Mouse (Mus musculus): ENCODE data around the gene Slc45a3.

The Slc45a3 gene

DNA sequence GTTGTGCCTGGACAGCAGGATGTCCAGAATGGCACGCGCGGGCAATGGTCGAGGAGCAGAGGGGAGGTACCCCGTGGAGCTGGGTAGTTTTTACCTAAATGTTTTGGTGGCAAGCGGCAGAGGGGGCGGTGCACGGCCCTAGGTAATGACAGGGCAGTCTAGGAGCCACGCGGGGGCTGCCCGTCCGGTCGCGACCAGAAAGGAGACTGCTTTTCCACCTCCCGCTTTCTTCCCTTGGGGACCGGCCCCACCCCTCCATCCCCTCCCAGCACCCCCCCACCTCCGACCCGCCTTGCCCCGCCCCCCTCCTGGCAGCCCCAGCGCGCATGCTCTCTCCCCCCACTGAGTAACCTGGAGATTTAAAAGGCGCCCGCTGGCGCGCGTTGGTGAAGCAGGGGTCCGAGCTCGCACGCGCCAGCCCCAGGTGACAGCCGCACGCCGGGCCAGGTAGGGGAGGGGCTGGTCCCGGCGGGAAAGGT, at the start of gene Slc45a3:
TSS of gene Slc45a3 (plus strand) at position 362 of the 479 bp plus-strand sequence.
- DNase-seq (ENCODE audit: low read depth, low spot score): peak; percentile 27

DNA sequence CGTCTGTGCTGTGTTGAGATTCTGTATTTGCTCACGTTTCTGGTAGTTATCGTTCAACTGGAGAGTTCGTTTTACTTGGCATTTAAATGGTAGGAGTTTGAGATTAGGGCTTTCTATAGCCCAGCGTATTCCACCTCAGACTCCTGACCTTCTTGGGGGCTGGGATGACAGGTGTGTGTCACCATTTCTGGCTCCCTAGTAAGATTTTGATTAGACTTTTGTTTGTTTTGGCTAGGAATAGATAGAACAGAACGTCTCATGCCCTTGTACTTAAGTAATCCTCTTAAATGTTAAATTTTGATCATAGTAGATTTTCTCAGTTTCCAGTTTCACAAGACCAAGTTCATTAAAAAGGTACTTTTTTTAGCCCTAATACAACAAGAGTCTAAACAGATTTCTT, 45.1 kb upstream of the Slc45a3 start:
- no peak for DNase-seq (ENCODE audit: low read depth, low spot score)

DNA sequence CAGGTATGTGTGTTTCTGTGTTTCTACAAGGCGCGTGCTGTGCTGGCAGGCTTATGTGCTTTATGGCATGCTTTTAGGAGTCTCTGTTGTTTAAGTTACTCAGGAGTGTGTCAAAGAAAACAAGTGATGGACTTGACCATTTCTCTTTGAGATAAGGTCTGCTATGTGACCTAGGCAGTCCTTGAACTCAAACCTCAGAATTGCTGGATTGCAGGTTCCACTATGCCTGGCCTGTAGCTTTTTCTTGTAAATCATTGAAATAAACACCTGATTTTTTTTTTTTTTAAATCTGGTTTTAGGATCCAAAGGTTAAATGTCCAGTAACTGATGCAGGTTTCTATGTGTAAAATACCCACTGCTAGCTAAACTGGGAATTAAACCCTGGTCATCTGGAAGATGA, 43.7 kb upstream of the Slc45a3 start:
- no peak for DNase-seq (ENCODE audit: low read depth, low spot score)

DNA sequence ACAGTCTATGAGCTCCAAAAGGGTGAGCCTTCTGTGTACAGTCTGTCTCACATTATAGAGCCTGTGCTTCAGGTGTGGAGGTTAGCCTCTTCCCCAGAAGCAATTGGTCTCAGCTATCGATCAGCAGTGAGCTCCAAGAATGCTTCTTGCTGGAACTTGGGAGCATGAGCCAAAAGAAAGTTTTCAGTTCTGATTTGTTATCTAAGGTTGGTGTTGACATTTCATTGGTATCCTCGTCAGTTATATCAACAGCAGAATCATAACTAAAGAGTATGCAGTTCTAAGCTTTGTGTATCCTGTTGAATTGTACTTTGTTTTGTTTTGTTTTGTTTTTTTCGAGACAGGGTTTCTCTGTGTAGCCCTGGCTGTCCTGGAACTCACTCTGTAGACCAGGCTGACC, 40.7 kb upstream of the Slc45a3 start:
- DNase-seq (ENCODE audit: low read depth, low spot score): no peak

- no peak for DNase-seq (ENCODE audit: low read depth, low spot score)
These were observed 29.3 kb upstream of the Slc45a3 start for GRCm38 (mm10) chr1:131933471-131933870.

GRCm38 (mm10) chr1:131937659-131938305, 25.0 kb upstream of the Slc45a3 start:
- DNase-seq (ENCODE audit: low read depth, low spot score): peak; percentile 68

- DNase-seq (ENCODE audit: low read depth, low spot score): no peak
These were observed 24.0 kb upstream of the Slc45a3 start for GRCm38 (mm10) chr1:131938811-131939210.

- no peak for DNase-seq (ENCODE audit: low read depth, low spot score)
These were observed 22.0 kb upstream of the Slc45a3 start for GRCm38 (mm10) chr1:131940711-131941244.

DNA sequence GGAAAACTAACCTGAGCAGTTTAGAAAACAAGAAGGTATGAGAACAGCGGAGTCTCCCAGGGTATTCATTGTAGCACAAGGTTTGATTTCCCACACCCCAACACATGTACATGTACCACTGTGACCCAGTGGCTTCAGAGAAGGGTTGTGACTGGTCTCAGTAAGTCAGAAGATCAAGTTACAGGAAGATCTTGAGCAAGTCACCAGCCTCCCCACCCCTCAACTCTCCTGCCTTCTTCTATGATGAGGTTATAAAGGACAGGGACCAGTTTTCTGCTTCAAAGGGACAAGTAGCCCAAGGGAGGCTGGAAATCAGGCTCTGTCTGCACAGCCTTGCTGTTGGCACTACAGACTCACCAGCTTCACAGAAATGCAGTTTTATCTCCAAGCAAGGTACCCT, 21.3 kb upstream of the Slc45a3 start:
- DNase-seq (ENCODE audit: low read depth, low spot score): no peak

GRCm38 (mm10) chr1:131942621-131943590, 19.9 kb upstream of the Slc45a3 start:
- no peak for DNase-seq (ENCODE audit: low read depth, low spot score)

GRCm38 (mm10) chr1:131945674-131946440, 16.9 kb upstream of the Slc45a3 start:
- no peak for DNase-seq (ENCODE audit: low read depth, low spot score)

GRCm38 (mm10) chr1:131946462-131947215, 16.1 kb upstream of the Slc45a3 start:
- DNase-seq (ENCODE audit: low read depth, low spot score): no peak

GRCm38 (mm10) chr1:131947997-131948525, 14.7 kb upstream of the Slc45a3 start:
- DNase-seq (ENCODE audit: low read depth, low spot score): no peak

DNA sequence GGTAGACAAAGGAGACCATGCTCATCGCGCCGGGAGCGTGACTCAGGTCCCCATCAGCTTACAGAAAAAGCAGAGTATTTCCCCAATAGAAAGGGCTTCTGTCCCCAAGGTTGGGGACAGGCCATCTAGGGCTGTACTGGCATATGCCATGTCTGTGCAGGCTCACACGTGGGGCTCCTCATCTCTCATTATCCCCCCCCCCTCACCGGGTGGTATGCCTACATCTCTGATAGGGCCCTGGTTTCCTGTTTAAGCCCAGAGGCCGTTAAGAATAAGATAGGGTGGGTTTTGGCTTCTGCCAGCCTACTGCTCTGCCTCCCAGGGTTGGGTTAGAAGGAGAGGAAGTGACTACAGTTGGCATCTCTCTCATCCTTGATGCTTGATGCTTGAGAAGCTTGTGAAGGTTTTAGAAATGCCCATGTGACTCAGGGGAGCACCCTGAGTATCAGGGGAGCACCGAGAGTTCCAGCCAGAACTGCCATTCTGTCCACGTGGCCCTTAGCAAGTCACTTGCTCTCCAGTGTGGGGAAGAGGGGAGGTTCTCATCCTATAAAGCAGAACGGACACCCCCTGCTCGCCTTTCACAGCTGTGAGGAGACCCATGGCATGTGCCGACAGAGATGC, 8.4 kb upstream of the Slc45a3 start:
- DNase-seq (ENCODE audit: low read depth, low spot score): no peak

DNA sequence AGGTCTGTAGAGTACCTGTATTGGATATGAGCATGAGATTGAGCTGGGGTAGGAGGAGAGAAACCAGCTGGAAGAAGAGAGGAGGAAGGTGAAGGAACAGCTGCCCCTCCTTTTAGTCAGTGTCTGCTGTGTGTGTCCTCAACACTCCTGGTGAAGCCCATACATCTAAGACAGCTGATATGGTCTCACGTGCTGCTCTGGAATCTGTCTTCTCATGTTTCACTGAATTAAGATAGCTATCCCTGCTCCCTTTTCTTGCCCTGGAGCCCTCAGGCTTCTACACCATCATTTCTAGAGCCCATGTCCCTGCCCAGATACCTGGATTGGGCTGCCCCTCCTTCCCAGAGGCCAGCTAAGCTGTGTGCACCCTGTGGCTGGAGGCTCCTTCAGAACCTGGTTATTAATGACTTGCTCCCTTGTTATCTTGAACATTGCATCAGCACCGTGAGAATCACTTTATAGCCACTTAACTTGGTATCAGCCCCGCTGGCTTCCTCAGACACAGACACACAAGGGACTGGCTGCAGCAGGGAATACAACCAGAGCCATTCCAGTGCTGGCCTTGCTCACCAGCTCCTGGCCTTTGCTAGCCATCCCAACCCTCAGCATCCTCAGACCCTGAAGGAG, 7.5 kb upstream of the Slc45a3 start:
- DNase-seq (ENCODE audit: low read depth, low spot score): no peak

- DNase-seq (ENCODE audit: low read depth, low spot score): no peak
These were observed 5.4 kb upstream of the Slc45a3 start for GRCm38 (mm10) chr1:131957416-131957815.

- no peak for DNase-seq (ENCODE audit: low read depth, low spot score)
These were observed 1.8 kb upstream of the Slc45a3 start for GRCm38 (mm10) chr1:131961004-131961403.

DNA sequence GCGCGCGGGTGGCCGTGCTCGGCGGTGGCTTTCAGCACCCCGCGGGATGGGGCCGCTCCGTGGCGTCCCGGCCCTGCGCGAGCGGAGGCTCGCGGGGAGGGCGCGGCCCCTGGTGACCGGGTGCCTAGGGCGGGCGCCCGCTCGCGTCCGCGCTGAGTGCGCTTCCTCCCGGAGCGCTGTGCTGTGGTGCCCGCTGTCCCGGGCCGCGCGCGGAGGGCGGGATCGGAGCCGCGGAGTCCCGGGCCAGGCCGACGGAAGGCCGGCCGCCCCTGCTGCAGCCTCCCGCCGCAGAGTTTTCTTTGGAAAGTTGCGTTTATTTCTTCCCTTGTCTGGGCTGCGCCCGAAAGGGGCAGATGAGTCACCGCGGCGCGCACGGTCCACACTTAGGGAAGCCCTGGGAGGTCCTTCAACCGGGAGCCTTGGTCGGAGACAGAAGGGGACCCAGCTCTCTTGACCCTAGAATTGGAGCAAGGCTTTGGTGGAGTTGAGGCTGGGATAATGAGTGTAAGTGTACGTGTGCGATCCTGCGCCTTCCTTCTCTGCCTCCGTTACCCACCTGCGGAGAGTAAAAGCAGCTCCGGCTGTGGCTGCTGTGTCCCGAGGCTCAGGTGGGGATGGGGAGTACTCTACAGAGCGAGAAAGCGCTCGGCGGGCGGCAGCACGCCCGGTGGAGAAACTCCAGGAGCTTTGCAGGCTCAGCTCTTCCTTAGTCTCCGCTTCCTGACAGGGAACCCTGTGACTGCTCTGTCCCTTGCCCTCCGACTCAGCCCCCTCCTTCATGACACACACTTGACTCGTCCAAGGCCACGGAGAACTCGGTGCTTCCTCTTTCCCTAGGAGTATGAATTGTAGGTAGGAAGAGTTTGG, 551 bp downstream of the Slc45a3 start:
- peak; percentile 39 for DNase-seq (ENCODE audit: low read depth, low spot score)

DNA sequence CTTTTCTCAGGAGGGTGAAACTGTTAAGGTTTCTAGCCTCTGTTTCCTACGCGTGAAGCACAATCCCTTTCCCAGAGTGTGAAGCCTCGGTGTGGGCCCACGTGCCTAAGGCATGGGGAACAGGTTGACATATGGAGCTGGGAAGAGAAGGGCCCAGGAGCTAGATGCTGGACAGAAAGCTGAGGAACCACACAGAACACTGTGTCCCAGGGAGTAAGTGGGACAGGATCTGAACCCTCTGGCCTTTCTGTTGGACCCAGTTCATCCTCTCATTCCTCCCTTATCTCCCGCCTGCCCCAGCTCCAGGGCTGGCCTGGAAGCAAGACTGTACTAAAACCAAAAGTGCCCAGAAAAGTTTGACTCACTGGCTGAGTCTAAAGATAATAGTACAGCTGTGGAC, 1.3 kb downstream of the Slc45a3 start:
- no peak for DNase-seq (ENCODE audit: low read depth, low spot score)

Measured in CD4-positive, CD25-positive, alpha-beta regulatory T cell, adult 2 months (primary cell).